Mouse (Mus musculus): ENCODE results near the gene Fkbp3.

Gene Fkbp3

GRCm38 (mm10) chr12:65036892-65037545 lies 36.8 kb downstream of the Fkbp3 start:
- in situ Hi-C loops (cut with MboI; ENCODE audit: low pct_unique_long_range_greater_than_20kb in 1 of 2, low sequenced_read_pairs in 2 of 2, unreplicated experiment in 1 of 2) = no loop called here

GRCm38 (mm10) chr12:65036190-65036870 lies 37.5 kb downstream of the Fkbp3 start, which contains the start of gene Prpf39:
Gene Prpf39, plus strand, starts transcription at chr12:65036333.
- in situ Hi-C loops (cut with MboI; ENCODE audit: low pct_unique_long_range_greater_than_20kb in 1 of 2, low sequenced_read_pairs in 2 of 2, unreplicated experiment in 1 of 2) = no loop called here

- in situ Hi-C loops (cut with MboI; ENCODE audit: low pct_unique_long_range_greater_than_20kb in 1 of 2, low sequenced_read_pairs in 2 of 2, unreplicated experiment in 1 of 2) = no loop called here
Observed at GRCm38 (mm10) chr12:65035839-65036189, 38.0 kb downstream of the Fkbp3 start.

GRCm38 (mm10) chr12:65022842-65023241 lies 51.0 kb downstream of the Fkbp3 start:
- in situ Hi-C loops (cut with MboI; ENCODE audit: low pct_unique_long_range_greater_than_20kb in 1 of 2, low sequenced_read_pairs in 2 of 2, unreplicated experiment in 1 of 2) = no loop called here

All from mouse embryonic stem cell (cell line).